Mouse (Mus musculus): ENCODE results near the gene Tmc8.

DNA sequence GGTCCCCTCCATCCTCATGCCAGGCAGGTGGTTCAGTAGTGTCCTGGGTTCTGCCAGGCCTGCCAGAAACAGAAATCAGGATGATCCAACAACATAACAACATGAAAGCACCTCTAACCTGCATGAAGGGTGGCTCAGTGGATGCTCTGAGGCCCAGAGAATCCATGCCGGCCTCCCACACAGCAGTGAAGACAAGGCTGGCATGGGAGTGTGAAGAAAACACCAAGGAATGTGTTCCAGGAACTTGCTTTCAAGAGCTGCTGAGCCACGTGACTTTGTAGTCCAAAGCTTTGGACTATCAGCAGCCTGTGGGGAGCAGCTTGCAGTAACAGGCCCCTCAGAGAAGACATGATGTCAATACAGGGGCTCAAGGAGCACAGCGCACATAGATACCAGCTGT lies 15.6 kb upstream of the Tmc8 start:
- TF ChIP-seq POLR2A (IDR thresholded peaks at IDR 0.05; ENCODE audit: low read depth, low read length) (no peak), CTCF (IDR thresholded peaks at IDR 0.05; ENCODE audit: extremely low read depth, insufficient read length, insufficient replicate concordance, low read depth, low read length) (no peak)

Data from small intestine, adult 2 months (tissue).